Mouse (Mus musculus) thymus, postnatal 25 days (tissue): ENCODE data around the gene Ddx49.

Experiments
- DNase-seq: peaks from one replicate; pipeline ENCODE4 v3.0.0; 2022

Ddx49 gene

GRCm38 (mm10) chr8:70302358-70302890 is at the start of gene Ddx49, which contains the start of gene Cope:
Gene Ddx49 (minus strand): TSS chr8:70302489.
Gene Cope (plus strand): TSS chr8:70302518.
- DNase-seq = peak; percentile 92

GRCm38 (mm10) chr8:70352000-70352384 is 49.7 kb upstream of the Ddx49 start:
- DNase-seq = no peak

GRCm38 (mm10) chr8:70351035-70351999 is 49.0 kb upstream of the Ddx49 start:
- DNase-seq = no peak

DNA sequence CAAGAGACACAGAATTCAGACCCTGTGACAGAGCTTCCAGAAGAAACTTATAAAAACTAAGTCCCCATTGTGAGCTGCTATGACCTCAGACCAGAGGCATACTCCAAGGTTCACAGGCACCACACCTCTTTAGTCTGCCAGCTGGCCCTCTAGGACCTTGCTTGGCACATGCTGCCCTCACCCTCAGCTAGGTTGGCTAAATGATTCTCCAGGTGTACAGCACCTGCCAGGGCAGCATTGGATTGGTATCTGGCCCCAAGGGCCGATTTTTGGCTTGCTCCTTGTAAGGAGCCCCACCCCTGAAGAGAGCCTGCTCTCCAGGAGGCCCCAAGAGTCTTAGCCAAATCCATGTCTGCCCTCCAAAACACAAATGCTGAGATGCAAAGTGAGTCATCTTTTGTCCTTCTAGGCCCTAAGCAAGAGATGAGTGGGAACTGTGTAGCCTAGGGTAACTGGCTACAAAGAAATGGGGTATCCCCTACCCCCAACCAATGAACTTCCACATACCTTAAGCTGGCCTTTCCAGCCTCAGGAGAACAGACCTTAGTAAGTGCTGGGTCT is 45.7 kb upstream of the Ddx49 start:
- DNase-seq = no peak

DNA sequence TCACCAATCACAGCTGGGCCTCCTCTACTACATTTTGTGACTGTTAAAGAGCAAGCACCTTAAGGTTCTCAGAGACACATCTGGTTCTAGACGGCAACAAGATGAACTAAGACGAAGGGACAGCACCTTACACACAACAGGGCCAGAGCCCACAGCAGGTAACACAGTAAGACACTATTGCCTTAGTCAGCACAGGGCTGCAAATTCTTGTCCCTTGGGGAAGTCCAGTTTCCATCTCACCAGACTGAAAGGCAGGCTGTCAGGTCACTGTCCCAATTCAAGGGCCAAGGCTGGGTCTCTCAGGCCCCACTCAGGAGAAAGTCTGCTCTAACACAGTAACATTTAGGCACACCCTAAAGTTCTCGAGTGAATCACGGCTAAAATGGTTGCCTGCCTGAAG is 45.2 kb upstream of the Ddx49 start:
- no peak for DNase-seq

DNA sequence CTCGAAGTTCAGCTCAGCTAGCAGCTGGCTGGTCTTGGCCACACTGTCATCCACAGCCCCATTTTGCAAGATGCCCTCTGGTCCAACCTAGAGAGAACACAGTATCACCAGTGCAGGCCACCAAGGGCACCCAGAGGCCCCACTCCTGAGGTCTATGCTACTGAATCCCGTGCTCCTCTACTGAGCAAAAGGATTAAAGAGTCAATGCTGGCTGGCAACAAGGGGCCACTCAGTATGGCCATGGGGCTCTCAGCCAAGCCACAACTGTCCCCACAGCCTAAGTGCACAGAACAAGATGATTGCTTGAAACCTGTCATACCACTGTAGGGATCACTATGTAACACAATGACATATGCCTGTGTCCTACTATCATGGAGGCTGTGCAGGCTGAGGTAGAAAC is 42.0 kb upstream of the Ddx49 start:
- DNase-seq = no peak

GRCm38 (mm10) chr8:70343696-70344095 is 41.4 kb upstream of the Ddx49 start:
- peak; percentile 38 for DNase-seq

GRCm38 (mm10) chr8:70343076-70343475 is 40.8 kb upstream of the Ddx49 start:
- no peak for DNase-seq

GRCm38 (mm10) chr8:70342007-70342406 is 39.7 kb upstream of the Ddx49 start:
- no peak for DNase-seq

DNA sequence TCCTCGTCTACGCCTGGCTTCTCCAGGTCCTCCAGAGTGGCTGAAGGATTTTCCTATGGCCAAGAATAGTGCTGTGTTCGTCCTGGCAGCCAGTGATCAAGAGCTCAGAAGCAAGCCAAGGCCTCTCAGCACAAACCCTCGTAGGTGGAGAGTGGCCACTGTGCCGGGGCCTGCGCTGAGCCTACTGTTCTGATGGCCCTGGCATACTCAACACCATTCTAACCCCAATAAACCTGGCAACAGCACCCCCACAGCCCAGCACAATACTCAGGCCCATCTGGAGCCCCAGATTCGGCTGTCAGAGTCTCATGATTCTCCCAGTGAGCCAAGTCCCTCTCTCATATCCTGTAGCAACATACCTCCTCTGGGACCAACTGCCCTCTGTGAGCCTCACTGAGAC is 38.4 kb upstream of the Ddx49 start:
- no peak for DNase-seq

GRCm38 (mm10) chr8:70338931-70339330 is 36.6 kb upstream of the Ddx49 start:
- DNase-seq = no peak

GRCm38 (mm10) chr8:70332878-70333202 is 30.6 kb upstream of the Ddx49 start:
- DNase-seq = no peak

GRCm38 (mm10) chr8:70332070-70332877 is 30.0 kb upstream of the Ddx49 start:
- no peak for DNase-seq

GRCm38 (mm10) chr8:70331526-70331925 is 29.2 kb upstream of the Ddx49 start:
- no peak for DNase-seq

GRCm38 (mm10) chr8:70330741-70331364 is 28.6 kb upstream of the Ddx49 start:
- DNase-seq = no peak

- no peak for DNase-seq
These were observed 27.8 kb upstream of the Ddx49 start for GRCm38 (mm10) chr8:70329835-70330740.

GRCm38 (mm10) chr8:70329124-70329834 is 27.0 kb upstream of the Ddx49 start, which contains the start of gene Gdf1:
Gene Gdf1 (plus strand): TSS chr8:70329817.
- DNase-seq = no peak

DNA sequence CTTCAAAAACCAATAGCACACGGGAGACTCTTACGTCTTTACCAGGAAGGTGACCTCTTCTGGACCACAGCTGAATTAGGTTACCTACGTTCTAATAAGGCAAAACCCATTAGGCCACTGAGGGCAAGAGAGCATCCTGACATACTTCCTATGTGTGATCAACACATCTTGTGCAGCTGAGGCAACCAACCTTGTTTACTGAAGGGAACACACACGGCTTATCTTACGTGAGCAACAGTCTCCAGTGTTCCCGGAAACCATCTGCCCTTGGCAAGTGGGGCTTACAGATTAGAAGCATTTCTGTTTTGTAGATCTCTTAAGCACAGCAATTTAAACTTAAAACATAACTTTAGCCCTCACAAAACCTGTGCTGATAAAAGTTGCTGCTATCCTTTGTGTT is 25.2 kb upstream of the Ddx49 start:
- DNase-seq = no peak

DNA sequence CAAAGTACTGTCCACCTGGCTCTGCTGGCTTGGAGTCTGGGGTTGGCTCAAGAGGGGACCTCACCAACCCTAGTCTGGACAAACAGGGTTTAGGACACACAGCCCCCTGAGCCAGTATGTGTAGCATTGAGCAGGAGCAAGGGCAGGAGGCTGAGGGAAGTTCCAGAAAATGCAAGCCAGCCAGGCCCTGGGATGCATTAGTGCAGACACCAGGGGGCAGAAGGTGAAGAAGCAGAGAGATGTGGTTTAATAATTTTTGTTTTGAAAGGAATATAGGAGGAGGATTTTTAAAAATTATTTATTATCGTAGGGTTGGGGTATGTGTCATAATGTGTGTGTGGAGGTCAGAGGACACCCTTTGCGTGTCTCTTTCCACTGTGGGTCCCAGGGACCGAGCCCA is 21.4 kb upstream of the Ddx49 start:
- no peak for DNase-seq

GRCm38 (mm10) chr8:70317872-70318271 is 15.6 kb upstream of the Ddx49 start:
- DNase-seq = no peak
